Mouse (Mus musculus) heart, postnatal 0 days (tissue): ENCODE data around the gene Maml2.

Source experiments
- CTCF ChIP-seq: IDR thresholded peaks from 2 replicates; pipeline ENCODE4 v1.5.1; 2016; ENCODE audit warnings: antibody characterized with exemption, control low read depth, low read depth
- EP300 ChIP-seq: IDR thresholded peaks from 2 replicates; pipeline ENCODE4 v1.6.1; 2016; ENCODE audit warnings: antibody characterized with exemption, low read depth

DNA sequence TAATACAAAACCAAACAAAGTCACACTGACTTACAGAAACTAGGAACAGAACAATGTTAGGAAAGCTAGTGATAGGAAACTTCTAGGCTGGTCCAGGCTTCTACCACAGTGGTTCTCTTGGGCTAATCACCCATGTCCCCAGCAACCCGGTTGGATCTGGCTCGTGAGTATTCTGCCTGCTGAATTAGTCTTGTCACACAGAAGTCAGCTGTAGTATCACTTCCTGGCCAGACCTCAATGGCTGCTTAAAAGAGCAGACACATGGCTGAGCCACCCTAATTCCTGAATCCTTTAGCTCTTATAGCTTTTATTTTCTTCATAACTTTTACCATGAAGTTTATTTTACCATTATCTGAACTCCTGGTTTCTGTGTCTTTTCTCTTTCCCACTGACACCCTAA lies 13.3 kb downstream of the Maml2 start:
- TF ChIP-seq EP300 (no peak), CTCF (no peak)
